Mouse (Mus musculus): Measurements from ENCODE around the gene Mc1r.
"Not testable (repeated sequence)": the region's sequence is repeated elsewhere in the genome, so short reads cannot be mapped to it uniquely, and the experiment has no call there.

DNA sequence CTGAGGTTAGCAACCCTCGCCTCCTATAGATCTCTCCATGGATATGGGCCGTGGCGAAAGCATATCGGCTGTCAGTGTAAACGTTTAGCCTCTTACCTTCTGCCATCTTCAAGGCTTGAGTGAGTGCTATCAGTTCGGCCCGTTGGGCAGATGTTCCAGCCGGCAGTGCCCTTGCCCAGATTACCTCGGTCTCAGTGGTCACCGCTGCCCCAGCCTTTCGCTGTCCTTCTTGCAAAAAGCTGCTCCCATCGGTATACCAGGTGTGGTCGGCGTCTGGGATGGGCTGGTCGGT is 22.8 kb downstream of the Mc1r start:
- TF ChIP-seq CTCF (IDR thresholded peaks at IDR 0.05; ENCODE audit: borderline replicate concordance, insufficient read depth, low read length); POLR2A (IDR thresholded peaks at IDR 0.05; ENCODE audit: low read depth, low read length): not testable (repeated sequence)

All from embryonic fibroblast, embryonic 13.5 days (primary cell).